ENCODE assay signal across 16 mouse cellular contexts in the genomic region with DNA sequence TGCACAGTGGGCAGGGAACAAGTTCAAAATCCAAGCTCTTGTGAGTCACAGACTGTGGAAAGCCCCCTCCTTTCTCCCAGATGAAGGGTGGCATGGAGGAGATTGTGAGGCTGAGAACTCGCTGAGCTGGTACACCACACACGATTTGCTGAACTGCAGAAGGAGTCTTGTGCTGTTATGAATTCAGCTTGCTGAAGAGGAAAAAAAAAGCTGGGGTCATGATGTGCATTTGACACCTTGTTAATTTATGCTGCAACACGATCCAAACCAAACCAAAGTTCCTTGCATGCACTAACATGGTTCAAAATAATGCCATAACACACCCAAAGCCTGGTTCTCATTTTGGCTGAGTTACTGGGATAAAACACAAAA.
A peak's percentile ranks its signal among the peaks of the same experiment; 100 is the strongest.
DNase-seq lines count a peak whose midpoint lies in the region; ATAC-seq lines count a peak whose summit lies in the region.
"Had no signal": no experiment of that assay in that cellular context is flagged by ENCODE, and none has a peak within 500 bp of the region (broad histone marks: within the 10 kb centered on the region; RNA-seq: fewer than 3 reads in every experiment).

No protein-coding gene starts in this region.

- H3K9ac ChIP-seq in forebrain, embryonic 14.5 days (ENCODE audit: low read length), result no peak overlapping the region
- no peak overlapping the region for H3K9ac ChIP-seq in kidney, embryonic 14.5 days (ENCODE audit: low read depth, low read length)
- no peak overlapping the region for H3K9ac ChIP-seq in embryonic facial prominence, embryonic 13.5 days
- H3K9ac ChIP-seq in limb, embryonic 15.5 days, result no peak overlapping the region
- H3K9ac ChIP-seq: liver, embryonic 15.5 days had no signal

- H3K4me1 ChIP-seq in forebrain, embryonic 14.5 days (ENCODE audit: control insufficient read depth, insufficient read depth, low read length), result peaks cover 4% of the 10 kb centered on the region; the same call in 1 of the 2 replicates
- 0 out of 2 replicates have a peak, but pooled peaks cover 3% of the 10 kb centered on the region for H3K4me1 ChIP-seq in forebrain, embryonic 10.5 days
- no peaks in the 10 kb centered on the region for H3K4me1 ChIP-seq in kidney, embryonic 14.5 days (ENCODE audit: control insufficient read depth, insufficient read depth, low read length)
- H3K4me1 ChIP-seq in embryonic facial prominence, embryonic 13.5 days, result peaks cover 10% of the 10 kb centered on the region
- peaks cover 8% of the 10 kb centered on the region for H3K4me1 ChIP-seq in limb, embryonic 15.5 days
- H3K4me1 ChIP-seq: liver, embryonic 15.5 days; midbrain, embryonic 10.5 days had no signal

- H3K9me3 ChIP-seq in forebrain, embryonic 14.5 days (replicated peaks; ENCODE audit: control insufficient read depth, low read length), result no peaks in the 10 kb centered on the region
- H3K9me3 ChIP-seq in forebrain, embryonic 10.5 days, result no peaks in the 10 kb centered on the region
- no peaks in the 10 kb centered on the region for H3K9me3 ChIP-seq in kidney, embryonic 14.5 days (ENCODE audit: control insufficient read depth, low read length)
- no peaks in the 10 kb centered on the region for H3K9me3 ChIP-seq in embryonic facial prominence, embryonic 13.5 days
- H3K9me3 ChIP-seq in limb, embryonic 15.5 days, result no peaks in the 10 kb centered on the region
- H3K9me3 ChIP-seq: liver, embryonic 15.5 days; midbrain, embryonic 10.5 days had no signal

- H3K27me3 ChIP-seq in forebrain, embryonic 14.5 days (replicated peaks; ENCODE audit: control insufficient read depth, insufficient read depth, low read length), result no peaks in the 10 kb centered on the region
- no peaks in the 10 kb centered on the region for H3K27me3 ChIP-seq in forebrain, embryonic 10.5 days (ENCODE audit: poor library complexity, severe bottlenecking)
- no peaks in the 10 kb centered on the region for H3K27me3 ChIP-seq in kidney, embryonic 14.5 days (ENCODE audit: control insufficient read depth, insufficient read depth, low read length)
- H3K27me3 ChIP-seq in embryonic facial prominence, embryonic 13.5 days, result no peaks in the 10 kb centered on the region
- H3K27me3 ChIP-seq in limb, embryonic 15.5 days, result no peaks in the 10 kb centered on the region
- H3K27me3 ChIP-seq: liver, embryonic 15.5 days; Patski had no signal

- ATAC-seq in forebrain, embryonic 14.5 days, result no peak
- no peak for ATAC-seq in kidney, embryonic 14.5 days (ENCODE audit: low FRiP score, low TSS enrichment)
- ATAC-seq in embryonic facial prominence, embryonic 13.5 days (ENCODE audit: insufficient number of reproducible peaks, insufficient read depth, low FRiP score, low TSS enrichment, low read depth), result no peak
- no peak for ATAC-seq in limb, embryonic 15.5 days (ENCODE audit: insufficient number of reproducible peaks, low FRiP score, low TSS enrichment, low read depth)
- ATAC-seq in CD4-positive, CD25-positive, alpha-beta regulatory T cell, adult 4 months, result no peak
- ATAC-seq: Patski had no signal

- no peak overlapping the region for H3K4me2 ChIP-seq in forebrain, embryonic 14.5 days (ENCODE audit: low read length)
- H3K4me2 ChIP-seq in kidney, embryonic 14.5 days (replicated peaks; ENCODE audit: low read depth, low read length), result no peak overlapping the region
- peak overlapping the region; percentile 36 for H3K4me2 ChIP-seq in embryonic facial prominence, embryonic 13.5 days
- H3K4me2 ChIP-seq in limb, embryonic 15.5 days, result no peak overlapping the region
- H3K4me2 ChIP-seq: liver, embryonic 15.5 days had no signal

- H3K4me3 ChIP-seq in forebrain, embryonic 14.5 days (ENCODE audit: low read depth, low read length), result no peak overlapping the region
- no peak overlapping the region for H3K4me3 ChIP-seq in forebrain, embryonic 10.5 days
- no peak overlapping the region for H3K4me3 ChIP-seq in kidney, embryonic 14.5 days (ENCODE audit: low read length)
- no peak overlapping the region for H3K4me3 ChIP-seq in embryonic facial prominence, embryonic 13.5 days
- H3K4me3 ChIP-seq in limb, embryonic 15.5 days, result no peak overlapping the region
- H3K4me3 ChIP-seq: erythroblast, embryonic 14.5 days; liver, embryonic 15.5 days; midbrain, embryonic 10.5 days had no signal

- WGBS in forebrain, embryonic 14.5 days, result 68% methylated on average over 3 of the region's 3 CpGs
- 87% methylated on average over 3 of the region's 3 CpGs for WGBS in forebrain, embryonic 10.5 days
- WGBS in kidney, embryonic 14.5 days, result 34% methylated on average over 3 of the region's 3 CpGs
- 20% methylated on average over 3 of the region's 3 CpGs for WGBS in embryonic facial prominence, embryonic 13.5 days
- 27% methylated on average over 3 of the region's 3 CpGs for WGBS in limb, embryonic 15.5 days

- no peaks in the 10 kb centered on the region for H3K36me3 ChIP-seq in forebrain, embryonic 14.5 days (ENCODE audit: control insufficient read depth, insufficient read depth, low read length)
- H3K36me3 ChIP-seq in forebrain, embryonic 10.5 days (replicated peaks), result no peaks in the 10 kb centered on the region
- no peaks in the 10 kb centered on the region for H3K36me3 ChIP-seq in kidney, embryonic 14.5 days (ENCODE audit: control insufficient read depth, insufficient read depth, low read length)
- no peaks in the 10 kb centered on the region for H3K36me3 ChIP-seq in embryonic facial prominence, embryonic 13.5 days
- H3K36me3 ChIP-seq in limb, embryonic 15.5 days, result no peaks in the 10 kb centered on the region
- H3K36me3 ChIP-seq: liver, embryonic 15.5 days; midbrain, embryonic 10.5 days had no signal

- 0 out of 2 replicates have a peak overlapping the region, but pooled peaks have one; percentile 24 for H3K27ac ChIP-seq in forebrain, embryonic 14.5 days (ENCODE audit: low read depth, low read length)
- no peak overlapping the region for H3K27ac ChIP-seq in forebrain, embryonic 10.5 days
- no peak overlapping the region for H3K27ac ChIP-seq in kidney, embryonic 14.5 days (ENCODE audit: low read depth, low read length)
- H3K27ac ChIP-seq in embryonic facial prominence, embryonic 13.5 days, result peak overlapping the region; percentile 68
- H3K27ac ChIP-seq in limb, embryonic 15.5 days, result peak overlapping the region; percentile 27; the same call in 1 of the 2 replicates
- H3K27ac ChIP-seq: liver, embryonic 15.5 days; midbrain, embryonic 10.5 days; stomach, postnatal 0 days had no signal

- no peak for DNase-seq in forebrain, embryonic 14.5 days (ENCODE audit: low spot score)
- DNase-seq in forebrain, embryonic 10.5 days (ENCODE audit: extremely low spot score, low spot score), result no peak
- DNase-seq in kidney, postnatal 14 days, result peak; percentile 5
- DNase-seq in heart, adult 9 months (ENCODE audit: low spot score in 2 of 2), result no peak
- DNase-seq: gastrocnemius, postnatal 14 days; lung, postnatal 36 days; thymus, postnatal 14 days had no signal

Comparison
In these comparisons a context has a peak if more than half of its experiments do, and no peak if none do; other contexts are left out.
1. H3K27ac ChIP-seq: peak in forebrain, embryonic 14.5 days (single experiment), embryonic facial prominence, embryonic 13.5 days (single experiment) and limb, embryonic 15.5 days (single experiment); none in forebrain, embryonic 10.5 days (single experiment) and kidney, embryonic 14.5 days (single experiment).